Mouse (Mus musculus): ENCODE measurements around the gene Trim26. TPM values are rescaled to one million over a fixed set of nuclear protein-coding genes. Genes with fewer than 3 reads are reported as not detected.
"Not testable (repeated sequence)": the region's sequence is repeated elsewhere in the genome, so short reads cannot be mapped to it uniquely, and the experiment has no call there.

Gene Trim26
- polyA plus RNA-seq (2015; fragmentation: Nextera tagmentation; extraction: Ambion mirVana): 52.3 and 53.7 TPM in 2 replicates

GRCm38 (mm10) chr17:36836874-36837647, at the start of gene Trim26:
Gene Trim26 (plus strand): TSS chr17:36837134.
- Histone ChIP-seq H3K27ac (peak within 1 kb of the TSS; percentile 91), H3K4me2 (replicated peaks) (peak within 1 kb of the TSS; percentile 69), H3K4me3 (peak within 1 kb of the TSS; percentile 69), H3K27me3 (no peaks in the 10 kb centered on the region), H3K9me3 (no peaks in the 10 kb centered on the region), H3K4me1 (peaks cover 27% of the 10 kb centered on the region), H3K9ac (peak within 1 kb of the TSS; percentile 84), H3K36me3 (0 out of 2 replicates have a peak, but pooled peaks cover 5% of the 10 kb centered on the region)
- WGBS: under 1% methylated on average over 58 of the region's 58 CpGs
- ATAC-seq (ENCODE audit: low FRiP score, low read depth): peak; percentile 98

- Histone ChIP-seq H3K4me1 (no peaks in the 10 kb centered on the region), H3K4me2 (replicated peaks) (no peak overlapping the region), H3K4me3 (no peak overlapping the region), H3K9me3 (no peaks in the 10 kb centered on the region), H3K27me3 (no peaks in the 10 kb centered on the region), H3K9ac (no peak overlapping the region), H3K36me3 (no peaks in the 10 kb centered on the region), H3K27ac (no peak overlapping the region)
- no peak for ATAC-seq (ENCODE audit: low FRiP score, low read depth)
- WGBS: 72% methylated on average over 2 of the region's 2 CpGs
These were observed 48.6 kb upstream of the Trim26 start for GRCm38 (mm10) chr17:36788351-36788750.

GRCm38 (mm10) chr17:36788801-36789200, 48.1 kb upstream of the Trim26 start:
- not testable (repeated sequence) for H3K9ac ChIP-seq; H3K4me2 ChIP-seq (replicated peaks); H3K4me1 ChIP-seq; H3K4me3 ChIP-seq; H3K9me3 ChIP-seq; ATAC-seq (ENCODE audit: low FRiP score, low read depth); H3K36me3 ChIP-seq; H3K27me3 ChIP-seq; H3K27ac ChIP-seq

GRCm38 (mm10) chr17:36799493-36799892, 37.4 kb upstream of the Trim26 start:
- no peak overlapping the region for H3K9ac ChIP-seq
- 92% methylated on average over 10 of the region's 10 CpGs for WGBS
- H3K4me1 ChIP-seq: no peaks in the 10 kb centered on the region
- no peaks in the 10 kb centered on the region for H3K27me3 ChIP-seq
- H3K36me3 ChIP-seq: no peaks in the 10 kb centered on the region
- H3K4me2 ChIP-seq (replicated peaks): no peak overlapping the region
- H3K27ac ChIP-seq: no peak overlapping the region
- ATAC-seq (ENCODE audit: low FRiP score, low read depth): no peak
- H3K4me3 ChIP-seq: no peak overlapping the region
- H3K9me3 ChIP-seq: no peaks in the 10 kb centered on the region

- H3K27me3 ChIP-seq; H3K27ac ChIP-seq; H3K36me3 ChIP-seq; H3K9me3 ChIP-seq; H3K9ac ChIP-seq; H3K4me2 ChIP-seq (replicated peaks); H3K4me1 ChIP-seq; H3K4me3 ChIP-seq; ATAC-seq (ENCODE audit: low FRiP score, low read depth): not testable (repeated sequence)
- WGBS: 68% methylated on average over 4 of the region's 4 CpGs
These were observed 36.9 kb upstream of the Trim26 start for GRCm38 (mm10) chr17:36799921-36800462.

- Histone ChIP-seq H3K4me2 (replicated peaks) (no peak within 1 kb of the TSS), H3K4me1 (no peaks in the 10 kb centered on the region), H3K27me3 (no peaks in the 10 kb centered on the region), H3K27ac (no peak within 1 kb of the TSS), H3K36me3 (no peaks in the 10 kb centered on the region), H3K9me3 (no peaks in the 10 kb centered on the region), H3K4me3 (no peak within 1 kb of the TSS), H3K9ac (no peak within 1 kb of the TSS)
- no peak for ATAC-seq (ENCODE audit: low FRiP score, low read depth)
These were observed 25.1 kb upstream of the Trim26 start, which contains the start of gene H2-M10.6 for GRCm38 (mm10) chr17:36811871-36812270. Gene H2-M10.6 (plus strand): TSS chr17:36812171.

GRCm38 (mm10) chr17:36824005-36824404, 12.9 kb upstream of the Trim26 start:
- H3K4me1 ChIP-seq: no peaks in the 10 kb centered on the region
- H3K27ac ChIP-seq: no peak overlapping the region
- no peak overlapping the region for H3K4me2 ChIP-seq (replicated peaks)
- peak; percentile 24; the same call in 1 of the 2 replicates for ATAC-seq (ENCODE audit: low FRiP score, low read depth)
- H3K27me3 ChIP-seq: no peaks in the 10 kb centered on the region
- H3K4me3 ChIP-seq: no peak overlapping the region
- no peak overlapping the region for H3K9ac ChIP-seq
- H3K36me3 ChIP-seq: no peaks in the 10 kb centered on the region
- no peaks in the 10 kb centered on the region for H3K9me3 ChIP-seq

- 27% methylated on average over 4 of the region's 4 CpGs for WGBS
- H3K27ac ChIP-seq: no peak overlapping the region
- no peak overlapping the region for H3K4me3 ChIP-seq
- no peaks in the 10 kb centered on the region for H3K4me1 ChIP-seq
- no peak overlapping the region for H3K4me2 ChIP-seq (replicated peaks)
- H3K9ac ChIP-seq: no peak overlapping the region
- no peaks in the 10 kb centered on the region for H3K36me3 ChIP-seq
- H3K27me3 ChIP-seq: no peaks in the 10 kb centered on the region
- ATAC-seq (ENCODE audit: low FRiP score, low read depth): no peak
- H3K9me3 ChIP-seq: no peaks in the 10 kb centered on the region
These were observed 11.4 kb upstream of the Trim26 start for GRCm38 (mm10) chr17:36825525-36825924.

GRCm38 (mm10) chr17:36826002-36826401, 10.9 kb upstream of the Trim26 start:
- WGBS: 8% methylated on average over 5 of the region's 5 CpGs
- H3K9ac ChIP-seq, H3K27ac ChIP-seq, H3K9me3 ChIP-seq, H3K4me1 ChIP-seq, H3K36me3 ChIP-seq, H3K4me3 ChIP-seq, H3K27me3 ChIP-seq: not testable (repeated sequence)
- ATAC-seq (ENCODE audit: low FRiP score, low read depth): peak; percentile 67; the same call in 1 of the 2 replicates
- peak overlapping the region; percentile 40; the same call in 1 of the 2 replicates for H3K4me2 ChIP-seq (replicated peaks)

- H3K27ac ChIP-seq: no peak overlapping the region
- no peak overlapping the region for H3K9ac ChIP-seq
- no peak for ATAC-seq (ENCODE audit: low FRiP score, low read depth)
- no peak overlapping the region for H3K4me3 ChIP-seq
- H3K27me3 ChIP-seq: no peaks in the 10 kb centered on the region
- H3K4me1 ChIP-seq: no peaks in the 10 kb centered on the region
- no peak overlapping the region for H3K4me2 ChIP-seq (replicated peaks)
- WGBS: 80% methylated on average over 2 of the region's 2 CpGs
- H3K9me3 ChIP-seq: no peaks in the 10 kb centered on the region
- no peaks in the 10 kb centered on the region for H3K36me3 ChIP-seq
These were observed 8.4 kb upstream of the Trim26 start for GRCm38 (mm10) chr17:36828488-36828887.

GRCm38 (mm10) chr17:36830470-36830869, 6.5 kb upstream of the Trim26 start:
- ATAC-seq (ENCODE audit: low FRiP score, low read depth): no peak
- H3K27me3 ChIP-seq: no peaks in the 10 kb centered on the region

GRCm38 (mm10) chr17:36832694-36833093, 4.2 kb upstream of the Trim26 start:
- Histone ChIP-seq H3K4me3 (no peak overlapping the region), H3K9ac (no peak overlapping the region), H3K4me1 (peaks cover 11% of the 10 kb centered on the region), H3K27ac (no peak overlapping the region), H3K27me3 (no peaks in the 10 kb centered on the region), H3K36me3 (no peaks in the 10 kb centered on the region), H3K4me2 (replicated peaks) (no peak overlapping the region), H3K9me3 (no peaks in the 10 kb centered on the region)
- ATAC-seq (ENCODE audit: low FRiP score, low read depth): no peak
- 50% methylated on average over 4 of the region's 4 CpGs for WGBS

More at GRCm38 (mm10) chr17:36830470-36830869, 6.5 kb upstream of the Trim26 start:
- Histone ChIP-seq H3K4me2 (replicated peaks) (no peak overlapping the region), H3K9me3 (no peaks in the 10 kb centered on the region), H3K36me3 (no peaks in the 10 kb centered on the region), H3K27ac (no peak overlapping the region), H3K9ac (no peak overlapping the region), H3K4me1 (no peaks in the 10 kb centered on the region), H3K4me3 (no peak overlapping the region)
- WGBS: 75% methylated on average over 3 of the region's 3 CpGs

All from limb, embryonic 13.5 days (tissue).